Mouse (Mus musculus): ENCODE data around the gene Csrp3.

GRCm38 (mm10) chr7:48864199-48864598, 16.4 kb upstream of the Csrp3 start:
- TF ChIP-seq CTCF (IDR thresholded peaks at IDR 0.05; ENCODE audit: low read depth) (no peak), EP300 (IDR thresholded peaks at IDR 0.05; ENCODE audit: low read depth) (no peak)
